Mouse (Mus musculus) heart, embryonic 16.5 days (tissue): ENCODE data around the gene Urb2. TPM values are rescaled to one million over a fixed set of nuclear protein-coding genes. Genes with fewer than 3 reads are reported as not detected.
A peak's percentile ranks its signal among the peaks of the same experiment; 100 is the strongest.

Experiments
- ATAC-seq: fragments of 200-750 bp; cut with Nextera tagmentation; replicated peaks from 2 replicates; pipeline ENCODE4 v1.8.0; 2017; ENCODE audit warnings: moderate number of reproducible peaks; ENCODE audit not compliant: insufficient read depth, low FRiP score; ENCODE audit errors: extremely low read depth
- H3K27ac ChIP-seq: fragments of 300-500 bp; sonication (generic); 2 replicates; pipeline ENCODE4 v1.5.1; 2014; ENCODE audit warnings: mild to moderate bottlenecking, low read length, control low read depth, moderate library complexity
- H3K27me3 ChIP-seq: fragments of 300-500 bp; sonication (generic); 2 replicates; pipeline ENCODE4 v1.6.1; 2014; ENCODE audit warnings: low read length, mixed read lengths; ENCODE audit not compliant: control insufficient read depth, insufficient read depth
- H3K36me3 ChIP-seq: fragments of 300-500 bp; sonication (generic); 2 replicates; pipeline ENCODE4 v1.6.1; 2014; ENCODE audit not compliant: control insufficient read depth, insufficient read depth
- H3K4me1 ChIP-seq: fragments of 300-500 bp; sonication (generic); 2 replicates; pipeline ENCODE4 v1.6.1; 2014; ENCODE audit warnings: low read length, mixed read lengths; ENCODE audit not compliant: control insufficient read depth, insufficient read depth
- H3K4me2 ChIP-seq: fragments of 300-500 bp; sonication (generic); 2 replicates; pipeline ENCODE4 v1.6.1; 2014; ENCODE audit warnings: low read depth, mild to moderate bottlenecking, control low read depth, low read length
- H3K4me3 ChIP-seq: fragments of 300-500 bp; sonication (generic); 2 replicates; pipeline ENCODE4 v1.5.1; 2014; ENCODE audit warnings: mild to moderate bottlenecking, control low read depth, low read length
- H3K9ac ChIP-seq: fragments of 300-500 bp; sonication (generic); 2 replicates; pipeline ENCODE4 v1.6.1; 2014; ENCODE audit warnings: low read length, control low read depth
- H3K9me3 ChIP-seq: fragments of 300-500 bp; sonication (generic); replicated peaks from 2 replicates; pipeline ENCODE4 v1.6.1; 2016; ENCODE audit warnings: low read length; ENCODE audit not compliant: control insufficient read depth
- WGBS: fragments of 180-500 bp; shearing (Covaris S2); extraction: QIAGEN DNeasy Blood & Tissue Kit; methylation state at CpG from one replicate; pipeline ENCODE4 v1.1.7; 2014; 5-methylcytosine and 5-hydroxymethylcytosine counted together
- polyA plus RNA-seq: library from polyadenylated mRNA; unstranded; fragments of >200 nt; fragmentation: Nextera tagmentation; extraction: Ambion mirVana; gene quantifications from 2 replicates; pipeline ENCODE4 v1.2.1, GENCODE M21; 2015

Urb2 gene
- polyA plus RNA-seq, 1 experiment from 2014 or later = 3.3 TPM

DNA sequence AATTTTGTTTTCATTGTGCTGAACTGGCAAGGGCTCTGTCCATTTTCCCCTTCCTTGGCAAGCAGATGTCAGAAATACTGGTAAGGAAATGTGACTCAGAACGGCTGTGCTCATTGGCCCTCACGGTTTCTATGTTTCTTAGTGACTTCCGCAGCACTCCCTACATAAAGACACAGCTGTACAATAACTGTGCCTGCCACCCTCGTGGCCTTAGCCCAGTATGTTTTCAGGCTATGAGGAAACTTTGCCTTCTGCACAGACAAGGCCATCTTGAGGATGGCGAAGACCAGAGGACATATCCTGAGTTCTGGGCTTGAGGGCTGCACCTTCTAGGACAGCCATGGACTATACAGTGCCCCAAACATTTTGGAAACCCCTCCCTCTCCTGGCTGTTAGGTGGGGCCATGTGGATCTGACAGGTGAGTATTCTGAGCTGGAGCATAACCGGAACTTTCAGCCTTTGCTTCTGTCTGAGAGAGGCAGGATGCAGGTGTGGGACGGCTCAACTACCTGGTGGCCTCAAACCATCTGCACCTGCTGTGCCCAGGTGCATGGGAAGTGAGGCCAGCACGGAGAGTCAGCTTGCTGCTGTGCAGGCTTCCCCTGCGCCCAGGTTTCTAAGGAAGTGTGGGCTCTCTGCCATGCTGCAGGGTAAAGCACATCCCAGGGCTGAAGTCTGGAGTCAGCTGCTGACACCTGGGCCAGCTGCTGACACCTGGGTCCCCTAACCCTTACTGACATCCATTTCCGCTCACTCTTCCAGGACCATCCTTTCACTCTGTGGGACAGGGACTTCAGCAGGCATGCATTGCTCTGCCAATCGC, 35.7 kb downstream of the Urb2 start:
- Histone ChIP-seq H3K4me1 (no peaks in the 10 kb centered on the region), H3K27me3 (no peaks in the 10 kb centered on the region; the same call in 1 of the 2 replicates), H3K9me3 (no peaks in the 10 kb centered on the region), H3K4me2 (no peak overlapping the region), H3K4me3 (no peak overlapping the region), H3K36me3 (no peaks in the 10 kb centered on the region), H3K27ac (no peak overlapping the region), H3K9ac (no peak overlapping the region)
- 76% methylated on average over 11 of the region's 11 CpGs for WGBS
- ATAC-seq = 0 out of 2 replicates have a peak, but pooled peaks have one; percentile 28

DNA sequence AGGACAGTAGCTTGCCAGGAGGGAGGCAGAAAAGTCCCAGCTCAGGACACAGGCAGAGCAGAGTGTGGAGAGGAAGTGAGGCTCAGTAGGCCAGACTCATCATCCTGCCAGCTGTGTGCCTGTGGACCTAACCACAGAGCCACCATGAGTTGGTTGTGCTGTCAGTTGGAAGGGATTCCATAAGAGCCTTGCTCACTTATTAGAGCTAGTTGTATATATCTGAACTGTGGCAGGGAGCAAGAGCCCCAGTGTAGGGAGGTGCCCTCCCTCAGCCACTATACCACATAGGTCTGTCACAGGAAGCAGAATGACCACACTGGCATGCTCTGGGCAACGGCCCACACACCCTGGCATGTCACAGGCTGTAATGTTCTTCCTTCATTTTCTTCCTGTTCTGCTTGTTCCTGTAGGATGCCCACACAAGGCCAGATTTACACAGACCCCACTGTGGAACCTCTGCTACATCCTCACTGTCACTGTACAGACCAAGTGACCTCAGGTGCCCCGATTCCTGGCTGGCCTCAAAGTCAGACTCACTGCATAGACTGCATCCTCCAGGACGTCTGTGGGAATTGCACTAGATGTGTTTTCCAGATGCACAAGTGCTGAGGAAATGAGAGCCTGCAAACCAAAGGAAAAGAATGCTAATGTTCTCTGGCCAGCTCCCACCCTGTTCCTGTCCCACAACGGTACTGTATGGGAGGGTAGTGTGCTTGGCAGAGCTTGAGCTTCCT, 45.2 kb downstream of the Urb2 start:
- peak; percentile 77 for ATAC-seq
- Histone ChIP-seq H3K4me3 (no peak overlapping the region), H3K4me1 (peaks cover 16% of the 10 kb centered on the region), H3K27me3 (no peaks in the 10 kb centered on the region), H3K36me3 (no peaks in the 10 kb centered on the region), H3K9me3 (no peaks in the 10 kb centered on the region), H3K9ac (no peak overlapping the region), H3K4me2 (no peak overlapping the region), H3K27ac (peak overlapping the region; percentile 24)
- WGBS = 41% methylated on average over 4 of the region's 4 CpGs

DNA sequence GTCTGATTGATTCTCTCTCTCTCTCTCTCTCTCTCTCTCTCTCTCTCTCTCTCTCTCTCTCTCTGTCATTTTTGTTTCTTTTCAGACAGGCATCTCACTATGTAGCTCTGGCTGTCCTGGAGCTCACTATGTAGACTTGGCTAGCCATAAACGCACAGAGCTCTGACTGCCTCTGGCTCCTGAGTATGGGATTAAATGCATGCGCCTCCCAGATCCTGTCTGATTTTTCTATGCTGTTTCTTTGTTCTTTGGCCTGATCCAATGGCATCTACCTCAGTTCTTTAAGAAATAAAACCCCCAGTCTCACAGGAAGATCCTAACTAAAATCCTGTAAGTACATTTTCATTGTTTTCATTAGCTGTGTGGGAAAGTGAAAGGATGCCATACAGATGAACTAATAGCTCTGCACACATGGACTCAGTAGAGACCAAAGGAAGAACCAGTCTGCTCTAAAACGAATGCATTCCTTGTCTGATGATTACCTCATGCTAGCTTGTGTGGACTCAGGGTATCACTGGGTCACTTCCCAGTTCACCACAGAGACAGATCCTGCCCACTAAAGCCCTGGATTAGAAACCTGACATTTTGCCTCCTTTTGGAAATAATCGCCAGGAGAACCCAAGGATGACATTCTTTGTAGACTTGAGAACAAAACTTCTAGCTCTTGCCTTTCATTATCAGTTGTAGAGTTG, 45.9 kb downstream of the Urb2 start:
- Histone ChIP-seq H3K27ac (0 out of 2 replicates have a peak overlapping the region, but pooled peaks have one; percentile 21), H3K36me3 (no peaks in the 10 kb centered on the region), H3K27me3 (no peaks in the 10 kb centered on the region), H3K4me1 (peaks cover 16% of the 10 kb centered on the region), H3K4me2 (no peak overlapping the region), H3K9me3 (no peaks in the 10 kb centered on the region), H3K9ac (no peak overlapping the region), H3K4me3 (no peak overlapping the region)
- WGBS = 64% methylated on average over 4 of the region's 4 CpGs
- no peak for ATAC-seq

DNA sequence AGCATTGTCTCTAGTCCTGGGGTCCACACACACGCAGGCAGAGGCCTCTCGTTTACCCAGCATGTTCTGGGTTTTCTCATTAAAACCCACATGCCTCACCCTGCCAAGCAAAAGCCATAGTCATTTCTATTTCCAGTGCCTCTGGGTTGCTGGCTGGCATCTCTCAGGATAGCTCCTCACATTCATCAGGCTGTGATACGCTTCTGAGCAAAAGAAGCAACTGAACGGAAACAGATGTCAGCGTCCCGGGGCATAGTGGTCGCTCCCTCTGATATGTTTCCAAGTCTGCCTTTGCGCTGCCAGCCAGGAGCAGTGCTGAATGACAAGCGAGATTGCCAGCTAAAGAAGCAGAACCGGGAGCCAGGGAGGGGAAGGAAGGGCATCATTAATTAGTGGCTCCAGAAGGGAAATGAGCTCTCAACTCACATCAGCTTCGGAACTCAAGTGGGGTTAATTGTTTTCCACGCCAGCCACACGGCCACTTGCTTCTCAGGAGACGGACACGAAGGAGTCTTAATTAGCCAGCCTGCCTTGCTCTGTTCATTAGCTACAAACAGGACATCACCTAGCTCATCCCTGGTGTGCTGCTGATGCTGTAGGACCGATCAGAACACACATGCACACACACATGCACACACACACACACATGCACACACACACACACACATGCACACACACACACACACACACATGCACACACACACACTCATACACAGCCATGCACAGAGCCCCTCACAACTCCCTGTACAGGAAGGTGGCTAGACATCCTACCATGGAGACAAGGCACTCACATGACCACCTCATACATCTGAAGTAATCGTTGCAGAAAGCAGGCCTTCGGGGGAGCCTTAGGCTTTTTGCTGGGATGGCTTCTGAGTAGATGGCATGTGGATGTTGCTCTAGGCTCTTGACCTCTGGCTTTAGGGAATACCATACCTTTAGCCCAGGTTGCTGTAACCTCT, 49.3 kb downstream of the Urb2 start:
- WGBS = 36% methylated on average over 18 of the region's 18 CpGs

DNA sequence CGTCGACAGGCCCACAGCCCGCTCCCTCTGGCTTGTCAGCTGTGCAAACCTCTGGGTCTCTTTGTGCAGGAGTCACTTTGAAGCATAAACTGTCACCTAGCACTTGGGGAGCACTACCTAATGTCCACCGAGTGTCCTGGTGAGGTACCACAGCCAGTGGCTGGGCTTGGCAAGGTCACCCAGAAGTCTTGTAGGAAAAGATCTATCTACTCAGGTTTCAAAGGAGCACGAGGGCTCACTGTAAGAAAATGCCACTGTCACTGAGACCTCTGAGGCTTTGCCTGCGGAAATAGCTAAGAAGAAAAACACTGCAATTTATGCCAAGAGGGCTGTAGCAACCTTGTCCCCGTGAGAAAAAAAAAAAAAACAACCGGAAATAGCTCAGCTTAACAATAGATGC, 54.7 kb downstream of the Urb2 start:
- ATAC-seq = no peak
- no peaks in the 10 kb centered on the region for H3K27me3 ChIP-seq
- H3K4me3 ChIP-seq = no peak overlapping the region
- 50% methylated on average over 8 of the region's 8 CpGs for WGBS
- peaks cover 18% of the 10 kb centered on the region for H3K4me1 ChIP-seq
- H3K4me2 ChIP-seq = no peak overlapping the region
- no peaks in the 10 kb centered on the region for H3K9me3 ChIP-seq
- no peak overlapping the region for H3K9ac ChIP-seq
- no peaks in the 10 kb centered on the region for H3K36me3 ChIP-seq
- peak overlapping the region; percentile 62 for H3K27ac ChIP-seq

More for the DNA sequence above, 49.3 kb downstream of the Urb2 start:
- peaks cover 16% of the 10 kb centered on the region for H3K4me1 ChIP-seq
- peak overlapping the region; percentile 52; the same call in 1 of the 2 replicates for H3K27ac ChIP-seq
- no peaks in the 10 kb centered on the region for H3K36me3 ChIP-seq
- H3K27me3 ChIP-seq = no peaks in the 10 kb centered on the region
- no peak overlapping the region for H3K4me3 ChIP-seq
- ATAC-seq = peak; percentile 64; the same call in 1 of the 2 replicates
- H3K9me3 ChIP-seq = no peaks in the 10 kb centered on the region
- peak overlapping the region; percentile 38; the same call in 1 of the 2 replicates for H3K9ac ChIP-seq
- H3K4me2 ChIP-seq = no peak overlapping the region

DNA sequence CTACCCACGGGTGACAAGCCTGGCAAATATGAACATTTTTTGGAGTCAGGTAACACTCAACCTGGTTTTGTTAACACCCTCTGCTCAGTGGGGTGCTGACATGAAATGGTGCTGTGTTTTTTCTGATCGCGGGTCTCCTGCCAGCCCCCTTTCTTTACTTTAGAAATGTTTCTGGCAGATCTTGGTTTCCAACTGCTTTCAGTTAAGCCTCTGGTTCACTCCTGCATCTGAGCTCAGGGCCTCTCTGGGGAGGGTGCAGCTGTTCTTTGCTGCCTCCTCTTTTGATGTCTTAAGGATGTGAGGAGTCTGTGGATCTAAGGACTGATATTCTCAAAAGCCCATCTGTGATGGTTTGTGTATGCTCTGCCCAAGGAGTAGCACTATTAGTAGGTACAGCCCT, 55.1 kb downstream of the Urb2 start:
- H3K9ac ChIP-seq = no peak overlapping the region
- H3K4me1 ChIP-seq = peaks cover 21% of the 10 kb centered on the region
- H3K36me3 ChIP-seq = no peaks in the 10 kb centered on the region
- no peaks in the 10 kb centered on the region for H3K9me3 ChIP-seq
- 49% methylated on average over 3 of the region's 3 CpGs for WGBS
- H3K27ac ChIP-seq = peak overlapping the region; percentile 62
- H3K27me3 ChIP-seq = no peaks in the 10 kb centered on the region
- no peak overlapping the region for H3K4me2 ChIP-seq
- ATAC-seq = no peak
- no peak overlapping the region for H3K4me3 ChIP-seq

DNA sequence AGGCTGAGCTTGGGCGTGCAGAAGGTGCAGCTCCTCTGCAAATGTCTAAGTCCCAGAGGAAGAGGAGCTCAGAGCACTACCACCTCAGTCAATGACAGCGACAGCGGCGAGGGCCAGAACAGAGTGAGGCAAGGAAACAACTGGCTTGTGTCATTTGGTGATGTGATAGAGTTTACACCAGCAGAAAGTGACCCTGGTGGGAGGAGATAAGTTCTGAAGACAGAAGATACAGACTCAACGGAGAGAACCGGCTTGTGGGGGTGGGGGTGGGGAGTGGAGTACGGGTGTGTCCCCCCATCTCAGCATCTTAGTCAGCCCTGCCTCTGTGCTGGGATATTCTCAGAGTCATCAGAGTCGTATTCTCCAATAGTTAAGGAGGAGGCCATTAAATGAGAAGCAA, 56.1 kb downstream of the Urb2 start:
- no peak overlapping the region for H3K4me3 ChIP-seq
- H3K9ac ChIP-seq = no peak overlapping the region
- H3K27ac ChIP-seq = no peak overlapping the region
- no peak overlapping the region for H3K4me2 ChIP-seq
- ATAC-seq = no peak
- no peaks in the 10 kb centered on the region for H3K27me3 ChIP-seq
- 52% methylated on average over 8 of the region's 8 CpGs for WGBS
- H3K9me3 ChIP-seq = no peaks in the 10 kb centered on the region
- H3K4me1 ChIP-seq = peaks cover 21% of the 10 kb centered on the region
- H3K36me3 ChIP-seq = no peaks in the 10 kb centered on the region

DNA sequence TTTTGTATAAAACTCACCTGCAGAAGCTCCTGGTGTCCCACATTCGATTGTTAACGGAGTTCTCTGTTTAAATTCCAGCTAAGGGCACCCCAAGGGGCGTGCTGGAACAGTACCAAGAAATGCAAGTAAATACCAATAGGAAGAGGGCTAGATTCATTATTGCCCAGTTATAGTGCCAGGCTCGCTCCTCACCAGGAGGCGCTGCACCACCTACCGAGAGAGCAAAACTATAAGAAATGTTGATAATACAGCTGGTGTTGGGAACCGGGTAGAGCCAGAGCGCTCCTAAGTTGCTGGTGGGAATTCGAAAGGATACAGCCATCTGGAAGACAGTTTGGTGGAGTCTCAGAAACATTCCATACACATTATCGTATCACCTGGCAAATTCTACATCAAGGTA, 56.7 kb downstream of the Urb2 start:
- peaks cover 21% of the 10 kb centered on the region for H3K4me1 ChIP-seq
- ATAC-seq = no peak
- H3K27me3 ChIP-seq = no peaks in the 10 kb centered on the region
- 88% methylated on average over 10 of the region's 10 CpGs for WGBS
- no peaks in the 10 kb centered on the region for H3K36me3 ChIP-seq
- H3K27ac ChIP-seq = no peak overlapping the region
- H3K4me2 ChIP-seq = no peak overlapping the region
- no peak overlapping the region for H3K9ac ChIP-seq
- no peak overlapping the region for H3K4me3 ChIP-seq
- H3K9me3 ChIP-seq = 0 out of 2 replicates have a peak, but pooled peaks cover 1% of the 10 kb centered on the region
